Mouse (Mus musculus) thymus, adult 2 months (tissue): ENCODE measurements around the gene Trpv5.

ENCODE experiments used
- CTCF ChIP-seq: fragments of 200-500 bp; IDR thresholded peaks from 2 replicates; pipeline ENCODE4 v1.5.1; 2012; ENCODE audit warnings: mild to moderate bottlenecking, control low read depth, low read length, moderate library complexity, borderline replicate concordance; ENCODE audit not compliant: control insufficient read depth, poor library complexity, insufficient read depth; ENCODE audit errors: extremely low read depth
- POLR2A ChIP-seq: fragments of 200-500 bp; IDR thresholded peaks from 2 replicates; pipeline ENCODE4 v1.6.1; 2012; ENCODE audit warnings: mild to moderate bottlenecking, low read length, control low read depth, moderate library complexity; ENCODE audit not compliant: control insufficient read depth, poor library complexity, insufficient read depth; ENCODE audit errors: extremely low read depth

GRCm38 (mm10) chr6:41646672-41647071 is 33.9 kb downstream of the Trpv5 start:
- TF ChIP-seq CTCF (no peak), POLR2A (no peak)
